Mouse (Mus musculus): ENCODE results near the gene Ott. TPM values are rescaled to one million over a fixed set of nuclear protein-coding genes. Genes with fewer than 3 reads are reported as not detected.
"Not testable (repeated sequence)": the region's sequence is repeated elsewhere in the genome, so short reads cannot be mapped to it uniquely, and the experiment has no call there.

The Ott gene
- total RNA-seq (2014; rRNA removed; ENCODE audit: low replicate concordance) (not detected in 2 replicates), polyA plus RNA-seq (2015; fragmentation: Nextera tagmentation; extraction: Ambion mirVana) (not detected in 2 replicates)

DNA sequence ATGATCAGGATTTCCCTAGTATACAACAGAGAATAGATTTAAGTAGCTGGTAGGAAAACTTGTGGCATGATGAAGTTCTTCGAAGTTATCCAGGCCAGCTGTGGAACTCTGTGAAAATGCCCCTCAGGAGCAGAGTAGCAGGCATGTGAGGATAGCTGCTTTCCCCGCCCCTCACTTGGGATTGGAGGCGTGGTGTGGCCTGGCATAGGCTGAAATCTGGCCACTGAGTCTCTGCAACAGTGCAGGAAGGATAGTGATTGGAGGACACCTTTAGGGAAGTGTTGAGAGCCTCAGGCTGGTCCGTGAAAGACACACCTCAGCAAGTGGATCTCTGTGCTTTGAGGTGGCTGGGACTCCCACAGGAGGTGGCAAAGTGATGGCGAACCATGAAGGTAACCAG, at the start of gene Ott:
Ott (plus strand) TSS at position 301 of the 400 bp plus-strand sequence.
- H3K36me3 ChIP-seq (replicated peaks; ENCODE audit: control insufficient read depth, insufficient read depth, low read length); H3K4me2 ChIP-seq (ENCODE audit: low read depth, low read length); H3K4me1 ChIP-seq (ENCODE audit: control insufficient read depth, insufficient read depth); H3K27me3 ChIP-seq (ENCODE audit: control insufficient read depth, insufficient read depth, low read length); H3K9ac ChIP-seq (replicated peaks; ENCODE audit: low read depth, low read length); H3K27ac ChIP-seq (ENCODE audit: low read depth); DNase-seq (ENCODE audit: low spot score); ATAC-seq (ENCODE audit: insufficient read depth, low read depth); H3K4me3 ChIP-seq (ENCODE audit: low read depth, low read length); H3K9me3 ChIP-seq (replicated peaks; ENCODE audit: control insufficient read depth, low read length): not testable (repeated sequence)
- WGBS = no CpG with 5 or more reads among the region's 5 CpGs

Other genes starting within 250 kb of the Ott start
- gene Luzp4, start 216.6 kb upstream of the Ott start, total RNA-seq (2014; rRNA removed; ENCODE audit: low replicate concordance) = not detected in 2 replicates
- gene Luzp4, start 216.6 kb upstream of the Ott start, polyA plus RNA-seq (2015; fragmentation: Nextera tagmentation; extraction: Ambion mirVana) = not detected in 2 replicates
- gene Gm15093, start 198.1 kb downstream of the Ott start, total RNA-seq (2014; rRNA removed; ENCODE audit: low replicate concordance) = not detected in 2 replicates
- not detected in 2 replicates for gene Gm15093, start 198.1 kb downstream of the Ott start, polyA plus RNA-seq (2015; fragmentation: Nextera tagmentation; extraction: Ambion mirVana)

Measured in heart, postnatal 0 days (tissue).